Comparison of ENCODE assay signal across 22 mouse cellular contexts in genomic region chrX:151059346-151059745, GRCm38 (mm10). TPM values are rescaled to one million over a fixed set of nuclear protein-coding genes. Genes with fewer than 3 reads are reported as not detected.
DNase-seq lines count a peak whose midpoint lies in the region; ATAC-seq and TF ChIP-seq lines count a peak whose summit lies in the region.
"Had no signal": no experiment of that assay in that cellular context is flagged by ENCODE, and none has a peak within 500 bp of the region (broad histone marks: within the 10 kb centered on the region; RNA-seq: fewer than 3 reads in every experiment).

No protein-coding gene starts in this region.

- H3K9me3 ChIP-seq in kidney, postnatal 0 days (replicated peaks; ENCODE audit: low read length), result no peaks in the 10 kb centered on the region
- H3K9me3 ChIP-seq in midbrain, embryonic 11.5 days (ENCODE audit: control insufficient read depth, low read length), result no peaks in the 10 kb centered on the region
- H3K9me3 ChIP-seq: embryonic facial prominence, embryonic 10.5 days; heart, embryonic 15.5 days; midbrain, embryonic 10.5 days; neural tube, embryonic 12.5 days had no signal

- ATAC-seq in kidney, postnatal 0 days (replicated peaks; ENCODE audit: low FRiP score, low read depth), result no peak
- ATAC-seq in midbrain, embryonic 11.5 days (ENCODE audit: low FRiP score), result no peak
- ATAC-seq: forebrain, embryonic 14.5 days; hindbrain, embryonic 16.5 days had no signal

- TF ChIP-seq CTCF in kidney, postnatal 0 days (IDR thresholded peaks at IDR 0.05; ENCODE audit: low read depth), result no peak

- no peaks in the 10 kb centered on the region for H3K27me3 ChIP-seq in kidney, postnatal 0 days (ENCODE audit: insufficient read depth, low read length)
- no peaks in the 10 kb centered on the region for H3K27me3 ChIP-seq in midbrain, embryonic 11.5 days (ENCODE audit: control insufficient read depth, insufficient read depth, low read length)
- H3K27me3 ChIP-seq: heart, embryonic 15.5 days; neural tube, embryonic 12.5 days had no signal

- H3K36me3 ChIP-seq in kidney, postnatal 0 days (ENCODE audit: insufficient read depth, low read length), result no peaks in the 10 kb centered on the region
- H3K36me3 ChIP-seq in midbrain, embryonic 11.5 days (ENCODE audit: control insufficient read depth, insufficient read depth, low read length), result no peaks in the 10 kb centered on the region
- H3K36me3 ChIP-seq: heart, embryonic 15.5 days; neural tube, embryonic 12.5 days had no signal

- no peak overlapping the region for H3K9ac ChIP-seq in kidney, postnatal 0 days (ENCODE audit: low read depth, low read length)
- H3K9ac ChIP-seq in midbrain, embryonic 11.5 days (ENCODE audit: low read length), result no peak overlapping the region
- H3K9ac ChIP-seq: heart, embryonic 15.5 days; neural tube, embryonic 12.5 days had no signal

- H3K4me3 ChIP-seq in kidney, postnatal 0 days (replicated peaks; ENCODE audit: low read depth, low read length), result no peak overlapping the region
- no peak overlapping the region for H3K4me3 ChIP-seq in midbrain, embryonic 11.5 days (ENCODE audit: low read depth, low read length)
- H3K4me3 ChIP-seq: embryonic facial prominence, embryonic 10.5 days; erythroblast, embryonic 14.5 days; heart, embryonic 15.5 days; midbrain, embryonic 10.5 days; neural tube, embryonic 12.5 days had no signal

- no peaks in the 10 kb centered on the region for H3K4me1 ChIP-seq in kidney, postnatal 0 days (replicated peaks; ENCODE audit: insufficient read depth, low read length)
- 0 out of 2 replicates have a peak, but pooled peaks cover 2% of the 10 kb centered on the region for H3K4me1 ChIP-seq in midbrain, embryonic 11.5 days (ENCODE audit: control insufficient read depth, insufficient read depth, low read length)
- H3K4me1 ChIP-seq: neural tube, embryonic 12.5 days had no signal

- DNase-seq in cerebellum, postnatal 10 days, result peak; percentile 28 to 43
- DNase-seq in cerebellum, adult 8-10 months, result no peak
- peak; percentile 13 for DNase-seq in kidney, postnatal 0 days (ENCODE audit: low spot score)
- no peak for DNase-seq in kidney, postnatal 25 days
- peak; percentile 20 for DNase-seq in ovary, adult 18-20 months (ENCODE audit: low spot score)
- DNase-seq in ovary, postnatal 10 days (ENCODE audit: low spot score), result no peak
- DNase-seq in heart, postnatal 4 days, result peak; percentile 23
- no peak for DNase-seq in midbrain, embryonic 11.5 days (ENCODE audit: low spot score, missing footprints)
- DNase-seq: cerebellum, postnatal 36 days; kidney, adult 18-20 months; layer of hippocampus, postnatal 36 days; right cerebral cortex, postnatal 25 days; thymus, postnatal 4 days had no signal

- 85% methylated on average over 1 of the region's 1 CpGs for WGBS in kidney, postnatal 0 days
- 90% methylated on average over 1 of the region's 1 CpGs for WGBS in midbrain, embryonic 11.5 days

- no peak overlapping the region for H3K27ac ChIP-seq in kidney, postnatal 0 days
- no peak overlapping the region for H3K27ac ChIP-seq in midbrain, embryonic 11.5 days (ENCODE audit: low read depth, low read length)
- H3K27ac ChIP-seq: embryonic facial prominence, embryonic 10.5 days; heart, embryonic 15.5 days; midbrain, embryonic 10.5 days; neural tube, embryonic 12.5 days had no signal

- H3K4me2 ChIP-seq in kidney, postnatal 0 days (ENCODE audit: low read length), result no peak overlapping the region
- no peak overlapping the region for H3K4me2 ChIP-seq in midbrain, embryonic 11.5 days
- H3K4me2 ChIP-seq: heart, embryonic 15.5 days; liver, embryonic 11.5 days; neural tube, embryonic 12.5 days had no signal

RNA-seq across cellular contexts. Expression of gene Fgd1, which starts 13.4 kb away (rescaled TPM):
- 8.7 and 9.7 TPM in 2 replicates for polyA plus RNA-seq in kidney, postnatal 0 days (2015; fragmentation: Nextera tagmentation; extraction: Ambion mirVana)
- 10 to 100 TPM; 23.7 to 25.6 TPM for total RNA-seq in heart, postnatal 4 days (2021)
- 7.6 and 8.6 TPM in 2 replicates for polyA plus RNA-seq in midbrain, embryonic 11.5 days (2014; fragmentation: Nextera tagmentation; extraction: Ambion mirVana)
- total RNA-seq: monocyte, adult 5-6 weeks had no signal
- polyA plus RNA-seq: erythroblast, embryonic 14.5 days had no signal

RNA-seq across cellular contexts. Expression of gene Tsr2, which starts 37.0 kb away (rescaled TPM):
- 30.8 and 33.7 TPM in 2 replicates for polyA plus RNA-seq in kidney, postnatal 0 days (2015; fragmentation: Nextera tagmentation; extraction: Ambion mirVana)
- 10 to 100 TPM; 12.9 to 13.0 TPM for total RNA-seq in heart, postnatal 4 days (2021)
- polyA plus RNA-seq in midbrain, embryonic 11.5 days (2014; fragmentation: Nextera tagmentation; extraction: Ambion mirVana), result 45.7 and 45.8 TPM in 2 replicates

RNA-seq across cellular contexts. Expression of gene Gnl3l, which starts 42.2 kb away (rescaled TPM):
- 22.0 and 22.1 TPM in 2 replicates for polyA plus RNA-seq in kidney, postnatal 0 days (2015; fragmentation: Nextera tagmentation; extraction: Ambion mirVana)
- 10 to 100 TPM; 34.3 to 37.9 TPM for total RNA-seq in heart, postnatal 4 days (2021)
- 48.2 and 48.5 TPM in 2 replicates for polyA plus RNA-seq in midbrain, embryonic 11.5 days (2014; fragmentation: Nextera tagmentation; extraction: Ambion mirVana)

Comparison
In these comparisons a context has a peak if more than half of its experiments do, and no peak if none do; other contexts are left out.
1. DNase-seq: peak in cerebellum, postnatal 10 days (2 of 2), kidney, postnatal 0 days (single experiment), ovary, adult 18-20 months (single experiment) and heart, postnatal 4 days (single experiment); none in cerebellum, adult 8-10 months (single experiment), kidney, postnatal 25 days (0 of 2), ovary, postnatal 10 days (single experiment) and midbrain, embryonic 11.5 days (single experiment).